Mouse (Mus musculus): ENCODE data around the gene Lce1k. TPM values are rescaled to one million over a fixed set of nuclear protein-coding genes. Genes with fewer than 3 reads are reported as not detected.
"Not testable (repeated sequence)": the region's sequence is repeated elsewhere in the genome, so short reads cannot be mapped to it uniquely, and the experiment has no call there.

The Lce1k gene
- total RNA-seq (2017), result not detected in 2 replicates

DNA sequence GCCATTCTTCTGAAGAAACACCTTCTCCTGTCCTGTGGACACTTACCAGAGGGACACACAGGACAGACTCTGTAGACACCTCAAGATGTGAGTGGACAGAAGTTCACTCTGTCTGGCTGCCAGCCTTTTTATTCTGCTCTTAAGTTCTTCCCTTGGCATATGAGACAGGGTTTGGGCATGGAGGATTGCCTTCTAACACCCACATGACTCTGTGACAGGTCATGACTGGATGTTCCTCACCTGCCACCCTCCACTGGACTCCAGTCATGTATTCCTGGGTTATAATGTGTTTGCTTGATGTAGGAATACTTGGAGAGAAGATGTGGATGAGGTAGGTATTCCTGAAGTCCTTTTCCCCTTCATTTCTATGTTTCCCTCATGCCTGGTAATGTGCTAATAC, at the start of gene Lce1k:
TSS of gene Lce1k (minus strand) at position 101 of the 400 bp plus-strand sequence.
- no peak for ATAC-seq (ENCODE audit: extremely low read depth, insufficient number of reproducible peaks, low FRiP score, poor library complexity, severe bottlenecking)

DNA sequence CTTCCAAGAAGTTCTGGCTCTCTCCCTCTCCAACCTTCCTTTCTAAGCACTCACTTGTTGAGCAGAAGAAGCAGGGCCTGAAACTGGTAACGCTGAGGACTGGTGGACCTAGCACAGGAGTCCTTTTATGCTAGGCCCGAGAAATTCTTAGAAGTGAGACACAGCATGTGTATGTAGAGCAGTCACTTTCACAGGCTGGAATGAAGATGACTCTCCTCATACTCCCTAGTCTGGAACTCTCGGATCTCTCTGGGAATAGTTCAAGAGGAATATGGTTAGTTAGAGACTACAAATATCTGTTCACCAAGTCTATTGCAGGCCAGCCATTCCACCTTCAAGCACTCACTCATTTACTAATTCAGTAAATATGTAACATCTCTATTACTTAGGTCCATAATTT, 43.5 kb upstream of the Lce1k start, which contains the start of gene Lce1l:
TSS of gene Lce1l (minus strand) at position 101 of the 400 bp plus-strand sequence.
- ATAC-seq (ENCODE audit: extremely low read depth, insufficient number of reproducible peaks, low FRiP score, poor library complexity, severe bottlenecking), result no peak

DNA sequence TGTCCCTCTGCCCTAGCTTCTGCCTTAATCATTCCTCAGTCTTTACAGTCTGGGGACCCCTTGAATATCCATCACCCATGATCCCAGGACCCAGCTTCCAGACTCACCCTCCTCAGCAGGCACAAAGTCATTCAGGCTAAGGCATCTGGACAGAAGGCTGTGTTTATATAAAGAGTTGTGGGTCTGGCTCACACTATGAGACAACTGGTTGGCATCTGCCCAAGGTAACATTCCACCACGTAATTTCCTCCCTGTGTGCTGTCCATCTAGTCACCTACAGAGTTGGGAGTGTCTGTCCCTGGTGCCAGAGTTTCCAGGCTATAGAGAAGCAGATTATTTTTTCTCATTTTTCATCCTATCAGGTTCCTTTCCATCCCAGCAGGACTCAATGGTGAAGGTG, 19.4 kb upstream of the Lce1k start, which contains the start of gene Kprp:
TSS of gene Kprp (minus strand) at position 140 of the 400 bp plus-strand sequence.
- no peak for ATAC-seq (ENCODE audit: extremely low read depth, insufficient number of reproducible peaks, low FRiP score, poor library complexity, severe bottlenecking)

DNA sequence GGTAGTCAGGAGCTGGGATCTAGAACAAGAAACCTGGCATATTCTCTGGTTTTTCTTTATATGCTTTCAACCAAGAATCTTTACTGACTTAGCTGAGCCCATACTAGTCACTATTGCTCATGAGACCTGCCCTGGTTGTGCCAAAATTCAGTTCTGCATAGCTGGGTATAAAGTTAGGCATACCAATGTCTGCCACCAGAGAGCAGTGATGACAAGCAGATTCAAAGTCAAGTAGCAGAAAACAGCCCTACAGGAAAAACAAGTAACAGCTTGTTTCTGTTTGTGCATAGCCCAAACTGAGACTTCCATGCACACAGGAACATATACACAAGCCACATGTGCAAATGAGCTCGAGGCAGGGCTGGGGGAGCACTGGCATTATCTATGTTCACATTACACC, 18.1 kb upstream of the Lce1k start:
- no peak for ATAC-seq (ENCODE audit: extremely low read depth, insufficient number of reproducible peaks, low FRiP score, poor library complexity, severe bottlenecking)

DNA sequence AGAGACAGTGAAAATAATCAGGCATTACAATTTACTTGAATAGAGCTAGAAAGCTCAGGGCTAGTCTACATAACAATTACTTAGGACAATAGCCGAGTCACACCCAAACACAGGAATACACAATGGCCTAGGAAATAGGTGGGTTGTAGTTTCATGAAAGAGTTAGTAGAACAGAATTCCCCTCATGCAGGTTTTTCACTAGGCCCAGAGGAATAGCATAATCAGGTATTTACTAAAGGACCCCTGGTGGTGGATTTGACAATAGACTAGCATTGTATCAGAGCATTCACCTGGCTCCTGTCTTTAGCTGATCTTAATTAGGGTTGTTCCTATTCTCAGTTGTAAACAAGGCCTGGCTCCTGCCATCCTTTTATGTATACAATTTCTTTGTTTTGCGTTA, 8.3 kb upstream of the Lce1k start:
- not testable (repeated sequence) for ATAC-seq (ENCODE audit: extremely low read depth, insufficient number of reproducible peaks, low FRiP score, poor library complexity, severe bottlenecking)

DNA sequence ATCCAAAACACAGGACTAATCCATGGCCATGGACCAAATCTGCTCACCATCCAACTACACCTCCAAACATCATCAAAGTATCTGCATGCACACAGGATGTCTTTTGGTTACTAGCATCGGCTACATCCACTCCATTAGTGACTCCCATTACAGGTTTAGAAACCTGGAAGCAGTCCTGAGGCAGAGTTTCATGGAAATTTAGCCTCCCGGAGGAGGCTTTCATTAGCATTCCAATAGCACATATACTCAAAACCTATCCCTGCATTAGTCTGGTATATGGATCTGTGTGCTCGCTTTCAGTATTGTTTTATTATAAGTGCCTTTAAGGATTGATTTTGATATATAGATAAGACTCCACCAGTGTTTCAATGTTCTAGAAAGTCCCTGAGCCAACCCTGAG, 7.9 kb upstream of the Lce1k start:
- ATAC-seq (ENCODE audit: extremely low read depth, insufficient number of reproducible peaks, low FRiP score, poor library complexity, severe bottlenecking), result no peak

DNA sequence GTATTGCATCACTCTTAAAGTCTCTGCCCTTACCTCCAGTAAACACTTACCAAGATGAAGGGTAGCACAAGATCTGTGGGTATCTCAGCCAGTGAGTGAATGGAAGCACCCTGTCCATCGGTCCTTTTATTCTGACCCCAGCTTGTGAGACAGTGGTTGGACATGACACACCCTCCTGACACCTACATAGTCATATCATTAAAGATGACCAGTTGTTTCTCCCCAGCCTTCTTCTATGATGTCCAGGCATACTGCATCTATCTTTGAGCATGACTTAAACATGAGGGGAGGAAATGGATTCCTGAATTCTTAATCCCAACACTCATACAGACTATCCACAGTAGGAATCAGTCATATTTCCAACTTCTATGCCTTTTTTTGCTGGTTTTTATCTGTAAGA, 17.3 kb downstream of the Lce1k start, which contains the start of gene Lce1j:
TSS of gene Lce1j (minus strand) at position 101 of the 400 bp plus-strand sequence.
- no peak for ATAC-seq (ENCODE audit: extremely low read depth, insufficient number of reproducible peaks, low FRiP score, poor library complexity, severe bottlenecking)

DNA sequence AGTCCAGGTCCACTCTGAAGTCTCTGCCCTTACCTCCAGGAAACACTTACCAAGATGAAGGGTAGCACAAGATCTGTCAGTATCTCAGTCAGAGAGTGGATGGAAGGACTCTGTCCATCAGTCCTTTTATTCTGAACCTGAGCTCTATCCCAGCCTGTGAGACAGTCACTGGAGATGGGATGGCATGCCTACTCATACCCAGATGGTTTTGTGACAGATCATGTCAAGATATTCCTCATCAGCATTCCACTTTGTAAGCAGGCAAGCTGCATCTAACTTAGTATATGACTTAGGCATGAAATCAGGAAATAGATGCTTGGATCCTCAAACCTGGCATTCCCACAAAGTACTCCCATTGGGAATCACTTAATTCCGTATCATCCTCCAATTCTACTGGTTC, 28.9 kb downstream of the Lce1k start, which contains the start of gene Lce1i:
TSS of gene Lce1i (minus strand) at position 101 of the 400 bp plus-strand sequence.
- no peak for ATAC-seq (ENCODE audit: extremely low read depth, insufficient number of reproducible peaks, low FRiP score, poor library complexity, severe bottlenecking)

DNA sequence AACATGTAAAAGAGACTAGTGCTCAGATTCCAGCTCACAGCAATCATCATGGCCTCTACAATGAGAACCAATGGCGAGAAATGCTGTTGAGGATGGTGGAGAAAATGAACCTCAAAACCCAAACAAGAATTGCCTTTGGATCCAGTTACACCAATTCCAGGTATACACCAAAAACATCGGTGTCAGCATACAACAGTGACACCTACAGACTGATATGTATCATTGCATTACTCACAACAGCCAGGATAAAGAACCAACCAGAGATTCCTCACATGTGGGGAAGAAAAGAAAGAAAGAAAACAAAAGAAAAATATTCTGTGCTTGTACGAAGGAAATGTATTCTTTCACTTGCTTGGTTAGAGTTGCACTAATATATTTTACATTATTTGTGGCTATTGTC, 36.1 kb downstream of the Lce1k start:
- ATAC-seq (ENCODE audit: extremely low read depth, insufficient number of reproducible peaks, low FRiP score, poor library complexity, severe bottlenecking), result no peak

DNA sequence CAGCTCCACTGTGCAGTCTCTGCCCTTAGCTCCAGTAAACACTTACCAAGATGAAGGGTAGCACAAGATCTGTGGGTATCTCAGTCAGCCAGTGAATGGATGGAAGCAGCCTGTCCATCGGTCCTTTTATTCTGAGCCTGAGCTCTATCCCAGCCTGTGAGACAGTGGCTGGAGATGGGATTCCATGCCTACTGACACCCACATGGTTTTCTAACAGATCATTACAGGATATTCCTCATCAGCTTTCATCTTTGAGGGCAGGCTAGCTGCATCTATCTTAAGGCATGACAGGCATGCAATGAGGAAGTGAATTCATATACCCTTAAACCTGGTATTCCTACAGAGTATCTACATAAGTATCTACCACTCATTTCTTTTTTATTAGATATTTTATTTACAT, 42.7 kb downstream of the Lce1k start, which contains the start of gene Lce1h:
TSS of gene Lce1h (minus strand) at position 101 of the 400 bp plus-strand sequence.
- ATAC-seq (ENCODE audit: extremely low read depth, insufficient number of reproducible peaks, low FRiP score, poor library complexity, severe bottlenecking), result no peak

Other genes starting within 250 kb of the Lce1k start
- gene Ivl, start 234.2 kb downstream of the Lce1k start, total RNA-seq (2017), result not detected in 2 replicates
- gene Smcp, start 218.9 kb downstream of the Lce1k start, total RNA-seq (2017), result not detected in 2 replicates
- gene 2210017I01Rik, start 200.4 kb downstream of the Lce1k start, total RNA-seq (2017), result not detected in 2 replicates
- gene Lce6a, start 186.2 kb downstream of the Lce1k start, total RNA-seq (2017), result not detected in 2 replicates
- gene Lce1a1, start 159.6 kb downstream of the Lce1k start, total RNA-seq (2017), result not detected in 2 replicates
- gene Lce1b, start 151.0 kb downstream of the Lce1k start, total RNA-seq (2017), result not detected in 2 replicates
- gene Lce1a2, start 137.6 kb downstream of the Lce1k start, total RNA-seq (2017), result not detected in 2 replicates
- not detected in 2 replicates for gene Lce1c, start 128.6 kb downstream of the Lce1k start, total RNA-seq (2017)
- gene Lce1d, start 120.7 kb downstream of the Lce1k start, total RNA-seq (2017), result not detected in 2 replicates
- gene Lce1e, start 98.8 kb downstream of the Lce1k start, total RNA-seq (2017), result not detected in 2 replicates
- not detected in 2 replicates for gene Lce1f, start 87.5 kb downstream of the Lce1k start, total RNA-seq (2017)
- not detected in 2 replicates for gene Gm38119, start 68.8 kb downstream of the Lce1k start, total RNA-seq (2017)
- not detected in 2 replicates for gene Lce1g, start 55.6 kb downstream of the Lce1k start, total RNA-seq (2017)
- gene Lce1h, start 42.8 kb downstream of the Lce1k start, total RNA-seq (2017), result not detected in 2 replicates
- not detected in 2 replicates for gene Lce1i, start 29.0 kb downstream of the Lce1k start, total RNA-seq (2017)
- gene Lce1j, start 17.4 kb downstream of the Lce1k start, total RNA-seq (2017), result not detected in 2 replicates
- gene Kprp, start 19.4 kb upstream of the Lce1k start, total RNA-seq (2017), result not detected in 2 replicates
- not detected in 2 replicates for gene Lce1l, start 43.4 kb upstream of the Lce1k start, total RNA-seq (2017)
- gene 2310050C09Rik, start 62.3 kb upstream of the Lce1k start, total RNA-seq (2017), result not detected in 2 replicates
- gene Lce3a, start 118.3 kb upstream of the Lce1k start, total RNA-seq (2017), result not detected in 2 replicates
- not detected in 2 replicates for gene Lce3b, start 125.1 kb upstream of the Lce1k start, total RNA-seq (2017)
- not detected in 2 replicates for gene Lce3c, start 136.6 kb upstream of the Lce1k start, total RNA-seq (2017)
- not detected in 2 replicates for gene Lce3d, start 149.5 kb upstream of the Lce1k start, total RNA-seq (2017)
- not detected in 2 replicates for gene Lce3e, start 159.2 kb upstream of the Lce1k start, total RNA-seq (2017)
- gene Lce3f, start 184.3 kb upstream of the Lce1k start, total RNA-seq (2017), result not detected in 2 replicates
- gene Crct1, start 207.8 kb upstream of the Lce1k start, total RNA-seq (2017), result not detected in 2 replicates
- not detected in 2 replicates for gene Lce1m, start 211.2 kb upstream of the Lce1k start, total RNA-seq (2017)